Mouse (Mus musculus): ENCODE measurements at regions not wholly inside any gene's neighbourhood (a gene's known extent, or its start where the extent isn't known, plus 50 kb on each side); places are given as distances from the start of the nearest gene placed in this dataset.

DNA sequence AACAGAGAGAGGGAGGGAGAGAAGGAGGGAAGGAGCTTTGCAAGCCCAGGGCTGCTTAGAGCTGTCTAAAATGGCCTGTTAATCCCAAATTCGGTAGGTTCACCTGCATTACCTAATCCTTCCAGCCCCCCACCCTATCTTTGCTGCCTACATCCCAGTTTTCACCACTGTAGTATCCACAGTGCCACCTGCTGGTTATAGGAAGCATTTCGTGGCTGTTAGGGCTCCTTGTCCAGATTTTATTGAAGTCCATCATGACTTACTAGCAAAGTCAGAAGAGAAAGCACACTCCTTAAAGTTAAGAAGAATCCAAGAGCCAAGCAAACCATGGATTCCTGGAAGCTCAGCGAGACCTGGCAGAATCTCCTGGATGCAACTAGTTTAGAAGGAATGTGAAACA is 174.5 kb upstream of the Bmp4 start:
- ATAC-seq (ENCODE audit: insufficient read depth, low read depth) = no peak
- Histone ChIP-seq H3K9ac (replicated peaks; ENCODE audit: low read depth, low read length) (no peak overlapping the region), H3K4me3 (ENCODE audit: low read depth, low read length) (no peak overlapping the region), H3K27ac (ENCODE audit: low read depth) (no peak overlapping the region), H3K36me3 (replicated peaks; ENCODE audit: control insufficient read depth, insufficient read depth, low read length) (no peaks in the 10 kb centered on the region), H3K9me3 (replicated peaks; ENCODE audit: control insufficient read depth, low read length) (no peaks in the 10 kb centered on the region), H3K27me3 (ENCODE audit: control insufficient read depth, insufficient read depth, low read length) (no peaks in the 10 kb centered on the region), H3K4me2 (ENCODE audit: low read depth, low read length) (no peak overlapping the region), H3K4me1 (ENCODE audit: control insufficient read depth, insufficient read depth) (peaks cover 9% of the 10 kb centered on the region)
- DNase-seq (ENCODE audit: low spot score) = peak; percentile 61
- WGBS = 17% methylated on average over 3 of the region's 3 CpGs
- TF ChIP-seq CTCF (IDR thresholded peaks at IDR 0.05; ENCODE audit: low read depth) (peak; percentile 83), EP300 (IDR thresholded peaks at IDR 0.05; ENCODE audit: low read depth) (no peak)

DNA sequence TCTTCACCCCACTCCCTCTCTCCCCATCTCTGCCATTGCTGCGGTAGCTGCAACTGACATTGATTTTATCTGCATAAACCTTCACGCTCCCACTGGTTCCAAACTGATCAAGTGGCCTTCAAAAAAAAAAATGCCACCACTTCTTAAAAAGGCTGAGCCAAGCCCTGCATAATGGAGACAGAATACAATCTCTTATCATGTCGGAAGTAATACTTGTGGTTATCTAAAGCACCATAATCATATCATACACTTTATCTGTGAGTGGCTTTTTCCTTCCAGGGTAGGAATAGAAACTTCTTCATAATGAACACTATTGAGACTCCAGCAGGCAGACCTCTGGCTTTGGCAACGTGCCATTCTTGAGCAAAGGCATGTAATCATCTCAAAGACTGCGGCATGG is 171.5 kb upstream of the Bmp4 start:
- Histone ChIP-seq H3K27me3 (ENCODE audit: control insufficient read depth, insufficient read depth, low read length) (peaks cover 5% of the 10 kb centered on the region; the same call in 1 of the 2 replicates), H3K4me1 (ENCODE audit: control insufficient read depth, insufficient read depth) (no peaks in the 10 kb centered on the region), H3K4me3 (ENCODE audit: low read depth, low read length) (no peak overlapping the region), H3K36me3 (replicated peaks; ENCODE audit: control insufficient read depth, insufficient read depth, low read length) (no peaks in the 10 kb centered on the region), H3K4me2 (ENCODE audit: low read depth, low read length) (no peak overlapping the region), H3K27ac (ENCODE audit: low read depth) (no peak overlapping the region), H3K9me3 (replicated peaks; ENCODE audit: control insufficient read depth, low read length) (no peaks in the 10 kb centered on the region), H3K9ac (replicated peaks; ENCODE audit: low read depth, low read length) (no peak overlapping the region)
- TF ChIP-seq CTCF (IDR thresholded peaks at IDR 0.05; ENCODE audit: low read depth) (no peak), EP300 (IDR thresholded peaks at IDR 0.05; ENCODE audit: low read depth) (no peak)
- DNase-seq (ENCODE audit: low spot score) (no peak), ATAC-seq (ENCODE audit: insufficient read depth, low read depth) (no peak)
- 38% methylated on average over 5 of the region's 5 CpGs for WGBS

DNA sequence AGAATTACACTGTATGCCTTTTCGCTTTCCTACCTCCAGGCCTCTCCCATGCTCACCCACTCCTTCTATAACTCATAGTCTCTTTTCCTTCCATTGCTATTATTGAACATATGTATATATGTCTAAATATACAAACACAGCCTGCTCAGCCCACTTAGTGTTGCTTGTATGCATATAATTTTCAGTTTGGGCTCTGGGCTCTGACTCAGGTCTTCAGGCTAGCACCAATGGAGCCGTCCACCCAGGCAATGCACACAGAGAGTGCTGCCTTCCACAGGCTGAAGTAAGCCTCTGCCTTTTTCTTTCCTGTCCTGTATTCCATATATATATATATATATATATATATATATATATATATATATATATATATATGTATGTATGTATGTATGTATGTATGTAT is 162.8 kb upstream of the Bmp4 start:
- Histone ChIP-seq H3K36me3 (replicated peaks; ENCODE audit: control insufficient read depth, insufficient read depth, low read length) (no peaks in the 10 kb centered on the region), H3K4me2 (ENCODE audit: low read depth, low read length) (no peak overlapping the region), H3K27ac (ENCODE audit: low read depth) (no peak overlapping the region), H3K4me1 (ENCODE audit: control insufficient read depth, insufficient read depth) (no peaks in the 10 kb centered on the region), H3K9ac (replicated peaks; ENCODE audit: low read depth, low read length) (no peak overlapping the region), H3K9me3 (replicated peaks; ENCODE audit: control insufficient read depth, low read length) (no peaks in the 10 kb centered on the region), H3K4me3 (ENCODE audit: low read depth, low read length) (no peak overlapping the region), H3K27me3 (ENCODE audit: control insufficient read depth, insufficient read depth, low read length) (peaks cover 5% of the 10 kb centered on the region; the same call in 1 of the 2 replicates)
- WGBS = 92% methylated on average over 2 of the region's 2 CpGs
- DNase-seq (ENCODE audit: low spot score) = no peak
- TF ChIP-seq CTCF (IDR thresholded peaks at IDR 0.05; ENCODE audit: low read depth) = no peak
- TF ChIP-seq EP300 (IDR thresholded peaks at IDR 0.05; ENCODE audit: low read depth) = no peak
- ATAC-seq (ENCODE audit: insufficient read depth, low read depth) = no peak

DNA sequence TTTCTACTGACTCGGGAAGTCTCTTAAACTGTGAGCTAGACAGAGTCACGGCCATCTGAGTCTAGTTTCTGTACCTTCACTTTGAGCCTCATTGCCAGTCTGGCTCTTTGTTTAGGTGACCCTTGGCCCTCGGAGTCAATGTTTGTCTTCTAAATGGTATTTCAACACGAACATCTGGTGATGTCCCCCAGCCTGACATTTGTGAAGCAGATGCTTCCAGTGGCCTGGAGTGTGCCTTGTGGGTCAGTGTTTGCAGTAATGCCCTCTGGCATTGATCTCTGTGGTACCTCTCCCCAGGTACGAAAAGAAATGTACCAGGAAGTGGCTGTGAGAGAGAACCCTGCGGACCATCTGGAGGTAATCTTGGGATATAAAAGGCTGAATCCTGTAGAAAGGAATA is 155.7 kb upstream of the Bmp4 start:
- Histone ChIP-seq H3K27me3 (ENCODE audit: control insufficient read depth, insufficient read depth, low read length) (no peaks in the 10 kb centered on the region; the same call in 1 of the 2 replicates), H3K4me3 (ENCODE audit: low read depth, low read length) (no peak overlapping the region), H3K9ac (replicated peaks; ENCODE audit: low read depth, low read length) (no peak overlapping the region), H3K4me1 (ENCODE audit: control insufficient read depth, insufficient read depth) (no peaks in the 10 kb centered on the region), H3K36me3 (replicated peaks; ENCODE audit: control insufficient read depth, insufficient read depth, low read length) (no peaks in the 10 kb centered on the region), H3K27ac (ENCODE audit: low read depth) (no peak overlapping the region), H3K4me2 (ENCODE audit: low read depth, low read length) (no peak overlapping the region), H3K9me3 (replicated peaks; ENCODE audit: control insufficient read depth, low read length) (no peaks in the 10 kb centered on the region)
- WGBS = 74% methylated on average over 6 of the region's 6 CpGs
- ATAC-seq (ENCODE audit: insufficient read depth, low read depth) = no peak
- no peak for DNase-seq (ENCODE audit: low spot score)
- TF ChIP-seq CTCF (IDR thresholded peaks at IDR 0.05; ENCODE audit: low read depth) (no peak), EP300 (IDR thresholded peaks at IDR 0.05; ENCODE audit: low read depth) (no peak)

DNA sequence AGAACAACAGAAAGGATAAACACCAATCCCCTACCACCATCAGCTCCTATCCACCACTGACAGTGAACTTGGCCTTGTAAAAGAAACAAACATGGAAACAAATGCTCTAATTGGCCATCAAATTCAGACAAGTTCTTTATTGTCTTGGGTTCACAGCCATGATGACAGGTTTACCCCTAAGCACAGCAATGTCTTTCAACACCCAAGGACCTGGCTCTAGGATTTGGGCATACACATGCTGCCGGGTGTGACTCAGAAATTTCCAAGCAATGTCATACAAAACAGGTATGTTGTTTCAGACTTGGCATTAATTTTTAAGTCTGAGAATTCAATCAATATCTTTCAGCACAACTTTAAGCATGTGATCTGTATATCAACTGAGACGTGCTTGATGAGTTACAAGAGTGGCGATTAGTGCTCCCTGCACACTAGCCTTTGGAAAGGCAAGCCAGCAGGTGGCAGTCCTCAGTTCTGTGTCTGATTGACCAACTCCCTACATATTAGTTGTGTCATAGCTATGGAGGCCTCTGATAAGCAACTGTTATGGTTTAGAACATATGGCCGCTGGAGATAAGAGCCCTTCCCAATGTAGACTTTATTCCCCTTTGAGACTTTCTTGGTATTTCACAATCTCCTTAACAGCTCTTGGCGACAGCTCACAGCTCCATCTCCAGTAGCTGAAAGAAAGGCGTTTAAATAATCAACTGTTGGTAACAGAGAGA is 149.2 kb upstream of the Bmp4 start:
- Histone ChIP-seq H3K27ac (ENCODE audit: low read depth) (no peak overlapping the region), H3K9ac (replicated peaks; ENCODE audit: low read depth, low read length) (no peak overlapping the region), H3K27me3 (ENCODE audit: control insufficient read depth, insufficient read depth, low read length) (no peaks in the 10 kb centered on the region; the same call in 1 of the 2 replicates), H3K9me3 (replicated peaks; ENCODE audit: control insufficient read depth, low read length) (no peaks in the 10 kb centered on the region; the same call in 1 of the 2 replicates), H3K4me1 (ENCODE audit: control insufficient read depth, insufficient read depth) (no peaks in the 10 kb centered on the region), H3K4me3 (ENCODE audit: low read depth, low read length) (no peak overlapping the region), H3K36me3 (replicated peaks; ENCODE audit: control insufficient read depth, insufficient read depth, low read length) (no peaks in the 10 kb centered on the region), H3K4me2 (ENCODE audit: low read depth, low read length) (no peak overlapping the region)
- ATAC-seq (ENCODE audit: insufficient read depth, low read depth) = no peak
- no peak for DNase-seq (ENCODE audit: low spot score)
- TF ChIP-seq CTCF (IDR thresholded peaks at IDR 0.05; ENCODE audit: low read depth) = no peak
- TF ChIP-seq EP300 (IDR thresholded peaks at IDR 0.05; ENCODE audit: low read depth) = no peak
- 68% methylated on average over 6 of the region's 6 CpGs for WGBS

All from heart, postnatal 0 days (tissue).